Mouse (Mus musculus) heart, postnatal 4 days (tissue): ENCODE measurements around the gene AI661453. TPM values are rescaled to one million over a fixed set of nuclear protein-coding genes. Genes with fewer than 3 reads are reported as not detected.

Experiments used
- DNase-seq: peaks from one replicate; pipeline ENCODE4 v3.0.0; 2021
- total RNA-seq, 2 experiments: library from RNA; stranded (reverse); gene quantifications; 2 replicates each; pipeline ENCODE4 v1.2.3; 2021

Gene AI661453
- total RNA-seq, 2 experiments from 2014 or later = 2.2 to 3.5 TPM

DNA sequence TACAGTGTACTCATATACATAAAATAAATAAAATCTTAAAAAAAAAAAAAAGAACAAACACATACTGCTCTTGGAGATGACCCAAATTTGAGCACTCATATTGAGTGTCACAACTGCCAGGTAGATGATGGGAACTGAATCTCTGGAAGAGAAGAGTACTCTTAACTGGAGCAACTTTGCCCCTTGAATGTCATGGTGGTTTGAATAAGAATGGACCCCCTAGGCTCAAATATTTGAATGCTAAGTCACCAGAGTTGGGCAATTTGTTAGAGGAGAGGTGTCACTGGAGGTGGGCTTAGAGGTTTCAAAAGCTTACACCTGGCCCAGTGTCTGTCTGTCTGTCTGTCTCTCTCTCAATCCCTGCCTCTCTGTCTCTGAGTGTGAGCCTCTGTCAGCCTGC lies 67.3 kb downstream of the AI661453 start:
- DNase-seq = no peak

DNA sequence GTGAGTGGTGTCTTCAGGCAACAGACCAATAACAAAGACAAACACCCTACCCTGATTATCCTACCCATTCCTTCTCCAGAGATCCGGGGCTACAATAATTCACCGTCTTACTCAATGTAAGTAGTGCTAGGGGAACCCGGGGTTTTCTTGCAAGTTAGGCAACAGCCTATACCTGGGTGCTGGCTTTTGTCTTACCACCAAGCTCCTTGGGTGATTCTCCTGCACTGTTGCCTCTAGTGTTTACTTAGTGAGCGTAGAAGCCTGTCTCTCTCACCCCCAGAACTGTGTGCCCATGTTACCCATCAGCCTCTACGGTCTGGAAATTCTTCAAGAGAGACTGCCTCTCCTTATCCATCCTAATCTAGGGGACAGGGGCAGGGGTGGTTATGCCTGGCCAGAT lies 67.8 kb downstream of the AI661453 start:
- no peak for DNase-seq

DNA sequence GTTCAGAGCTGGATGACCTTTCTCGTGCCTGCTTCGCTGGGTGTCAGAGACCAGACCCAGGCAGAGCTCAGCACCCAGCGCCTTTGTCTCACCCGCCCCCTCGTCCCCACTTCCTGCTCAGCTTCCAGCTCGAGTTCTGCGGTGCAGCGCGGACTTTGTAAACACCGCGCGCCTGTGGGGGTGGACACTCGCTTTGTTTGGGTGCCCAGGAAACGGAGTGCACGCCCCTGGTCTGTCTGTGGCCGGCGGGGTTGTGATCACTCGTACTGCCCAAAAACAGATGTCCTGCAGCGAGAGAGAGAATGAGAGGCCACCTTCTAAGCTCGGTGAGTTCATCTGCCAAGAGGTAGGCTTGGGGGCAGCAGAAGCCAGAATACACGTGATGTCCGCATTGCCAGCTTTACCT lies 68.5 kb downstream of the AI661453 start, which contains the start of gene Ccnd3:
Gene Ccnd3 (plus strand): TSS at position 111 of the 406 bp plus-strand sequence.
- DNase-seq = peak; percentile 75

DNA sequence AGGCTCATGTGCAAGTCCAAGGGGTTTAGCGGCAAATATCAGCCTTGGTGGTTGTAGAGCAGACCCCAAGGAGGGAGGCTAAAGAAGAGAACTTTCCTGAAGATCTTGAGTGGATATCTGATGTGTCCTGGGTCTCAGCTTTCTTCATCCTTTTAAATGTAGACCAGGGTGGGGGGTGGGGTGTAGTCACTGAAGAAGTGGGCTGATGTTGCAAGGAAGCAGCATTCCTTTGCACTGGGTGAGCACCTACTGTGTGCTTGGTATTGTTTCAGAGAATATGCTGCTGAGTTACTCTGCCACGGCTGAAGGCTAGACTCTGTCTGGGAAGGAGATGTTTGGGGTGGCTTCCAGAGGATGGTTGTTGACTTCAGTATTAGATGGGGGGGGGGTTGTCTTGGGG lies 69.2 kb downstream of the AI661453 start:
- DNase-seq = no peak

DNA sequence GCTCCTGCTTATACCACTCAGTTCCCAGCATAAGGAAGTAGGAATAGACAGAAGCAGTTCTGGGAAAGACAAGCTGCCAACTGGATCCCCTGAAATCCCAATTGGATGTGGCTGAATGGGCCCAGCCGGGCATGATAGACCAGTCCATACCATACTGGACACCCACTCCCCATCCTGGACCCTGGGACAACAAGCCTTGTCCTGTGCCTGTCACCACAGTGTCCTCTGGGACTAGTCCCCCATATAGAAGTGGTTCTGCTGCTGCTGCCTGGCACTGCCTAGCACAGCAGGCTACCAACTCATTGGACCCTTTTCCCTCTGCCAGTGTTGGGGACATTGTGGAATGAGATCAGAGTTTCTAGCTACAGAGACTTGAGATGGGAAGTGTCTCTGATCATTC lies 69.6 kb downstream of the AI661453 start:
- DNase-seq = no peak

- no peak for DNase-seq
Measured at GRCm38 (mm10) chr17:47506697-47507096, 70.3 kb downstream of the AI661453 start.

- DNase-seq = no peak
Measured at GRCm38 (mm10) chr17:47507523-47507922, 71.1 kb downstream of the AI661453 start.

GRCm38 (mm10) chr17:47508012-47508608 lies 71.7 kb downstream of the AI661453 start:
- DNase-seq = peak; percentile 95

- DNase-seq = no peak
Measured at GRCm38 (mm10) chr17:47509031-47509705, 72.8 kb downstream of the AI661453 start.

- peak; percentile 100 for DNase-seq
Measured at GRCm38 (mm10) chr17:47511111-47512020, 75.0 kb downstream of the AI661453 start.

DNA sequence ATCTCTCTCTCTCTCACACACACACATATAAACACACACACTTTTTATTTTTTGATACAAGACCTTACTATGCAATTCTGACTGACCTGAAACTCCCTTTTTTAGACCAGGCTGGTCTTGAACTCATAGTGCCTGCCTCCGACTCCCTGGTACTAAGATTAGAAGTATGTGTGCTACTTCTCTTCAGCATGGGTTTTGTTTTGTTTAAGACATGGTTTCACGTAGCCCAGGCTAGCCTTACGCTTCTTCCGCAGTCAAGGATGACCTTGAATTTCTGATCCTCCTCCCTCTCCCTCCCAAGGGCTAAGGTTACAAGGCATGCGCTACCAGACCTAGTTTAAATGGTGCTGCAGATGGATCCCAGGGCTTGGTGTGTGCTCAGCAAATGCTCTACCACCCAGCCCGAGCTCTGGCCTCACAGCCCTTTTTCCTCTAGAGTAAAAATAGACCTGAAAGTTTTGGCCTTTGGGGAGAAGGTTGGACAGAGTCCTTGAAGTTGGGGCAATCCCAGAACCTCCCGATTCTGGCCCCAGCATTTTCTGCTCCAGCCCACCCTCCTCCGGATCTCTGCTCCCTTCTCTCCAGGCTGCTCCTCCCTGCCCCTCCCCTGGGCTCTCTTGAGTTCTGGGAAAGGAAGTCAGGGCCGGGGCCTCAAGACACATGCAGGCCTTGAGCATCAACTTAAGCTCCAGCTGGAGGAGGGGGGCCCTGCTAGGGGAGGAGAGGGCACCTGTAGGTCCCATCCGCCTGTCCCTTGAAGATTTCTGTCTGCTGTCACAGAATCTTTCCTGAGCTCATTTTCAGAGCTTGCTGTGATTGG lies 76.8 kb downstream of the AI661453 start:
- DNase-seq = peak; percentile 62

GRCm38 (mm10) chr17:47515180-47515844 lies 78.9 kb downstream of the AI661453 start:
- DNase-seq = no peak

GRCm38 (mm10) chr17:47516232-47516631 lies 79.8 kb downstream of the AI661453 start:
- no peak for DNase-seq

DNA sequence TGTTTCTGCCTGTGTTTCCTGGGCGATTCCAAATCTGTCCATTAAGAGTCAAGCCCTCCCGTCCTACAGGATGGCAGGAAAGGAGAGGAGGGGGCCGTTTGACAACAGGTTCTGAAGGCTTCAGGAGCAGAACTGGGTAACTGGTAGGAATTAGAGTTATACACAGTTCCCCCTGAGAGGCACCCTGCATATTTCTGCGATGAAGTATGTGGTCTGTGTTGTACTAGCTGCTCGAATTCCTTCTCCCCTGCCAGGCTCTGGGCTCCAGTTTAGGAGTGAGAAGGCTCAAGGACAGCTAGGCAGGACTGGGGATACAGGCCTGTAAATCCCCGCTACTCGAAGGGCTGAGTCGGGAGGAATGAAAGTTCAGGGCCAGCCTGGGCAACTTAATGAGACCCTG lies 81.8 kb downstream of the AI661453 start:
- peak; percentile 66 for DNase-seq

Other genes starting within 250 kb of the AI661453 start
- 10 to 100 TPM; 31.9 to 35.4 TPM for gene Mrps10, start 67.7 kb upstream of the AI661453 start, total RNA-seq
- under 1 TPM in 1 of 2 experiments, not detected in 1; 0.17 TPM for gene Guca1b, start 51.2 kb upstream of the AI661453 start, total RNA-seq
- gene Guca1a, start 36.0 kb upstream of the AI661453 start, total RNA-seq = under 1 TPM; 0.41 to 0.52 TPM
- under 1 TPM; 0.32 to 0.45 TPM for gene 1700001C19Rik, start 761 bp downstream of the AI661453 start, total RNA-seq
- 10 to 100 TPM; 13.7 to 14.6 TPM for gene Taf8, start 65.7 kb downstream of the AI661453 start, total RNA-seq
- gene Ccnd3, start 68.4 kb downstream of the AI661453 start, total RNA-seq = 100 to 1,000 TPM; 170 to 175 TPM
- 10 to 100 TPM; 21.7 to 22.2 TPM for gene Bysl, start 174.9 kb downstream of the AI661453 start, total RNA-seq
- gene Med20, start 175.0 kb downstream of the AI661453 start, total RNA-seq = 10 to 100 TPM; 20.3 to 20.7 TPM
- 1 to 10 TPM; 3.9 to 4.4 TPM for gene Gm20517, start 175.0 kb downstream of the AI661453 start, total RNA-seq
- gene Usp49, start 194.1 kb downstream of the AI661453 start, total RNA-seq = 1 to 10 TPM; 7.3 to 9.7 TPM